Mouse (Mus musculus) naive thymus-derived CD4-positive, alpha-beta T cell, adult 2 months (primary cell): ENCODE measurements around the gene Tab1.

Experiments used
- DNase-seq: peaks from one replicate; pipeline ENCODE4 v3.0.0-alpha.2; 2011; ENCODE audit warnings: low read depth

Gene Tab1

GRCm38 (mm10) chr15:80132993-80133586, at the start of gene Tab1:
Gene Tab1 (plus strand): TSS chr15:80133127.
- peak; percentile 95 for DNase-seq

GRCm38 (mm10) chr15:80083276-80083731, 49.6 kb upstream of the Tab1 start:
- DNase-seq = peak; percentile 100

GRCm38 (mm10) chr15:80083740-80084139, 49.2 kb upstream of the Tab1 start:
- DNase-seq = no peak

- DNase-seq = no peak
Observed at GRCm38 (mm10) chr15:80087406-80088012, 45.4 kb upstream of the Tab1 start.

GRCm38 (mm10) chr15:80088637-80089036, 44.3 kb upstream of the Tab1 start:
- DNase-seq = peak; percentile 97

GRCm38 (mm10) chr15:80090155-80090554, 42.8 kb upstream of the Tab1 start:
- no peak for DNase-seq

- no peak for DNase-seq
Observed at GRCm38 (mm10) chr15:80090741-80091120, 42.2 kb upstream of the Tab1 start.

- peak; percentile 88 for DNase-seq
Observed at GRCm38 (mm10) chr15:80091121-80091955, 41.6 kb upstream of the Tab1 start, which contains the start of the genes Syngr1 and Rpl3. Gene Syngr1 (plus strand): TSS chr15:80091334. Gene Rpl3 (minus strand): TSS chr15:80091868.

GRCm38 (mm10) chr15:80092041-80092441, 40.9 kb upstream of the Tab1 start:
- no peak for DNase-seq

- no peak for DNase-seq
Observed at GRCm38 (mm10) chr15:80092599-80092998, 40.3 kb upstream of the Tab1 start.

- DNase-seq = no peak
Observed at GRCm38 (mm10) chr15:80094201-80094600, 38.7 kb upstream of the Tab1 start.

GRCm38 (mm10) chr15:80095596-80095995, 37.3 kb upstream of the Tab1 start:
- no peak for DNase-seq

- DNase-seq = no peak
Observed at GRCm38 (mm10) chr15:80096406-80096805, 36.5 kb upstream of the Tab1 start.

- DNase-seq = peak; percentile 57
Observed at GRCm38 (mm10) chr15:80096946-80097881, 35.7 kb upstream of the Tab1 start.

- no peak for DNase-seq
Observed at GRCm38 (mm10) chr15:80097999-80098461, 34.9 kb upstream of the Tab1 start.

- DNase-seq = no peak
Observed at GRCm38 (mm10) chr15:80098809-80099208, 34.1 kb upstream of the Tab1 start.

- no peak for DNase-seq
Observed at GRCm38 (mm10) chr15:80099477-80099876, 33.5 kb upstream of the Tab1 start.

- no peak for DNase-seq
Observed at GRCm38 (mm10) chr15:80100196-80100595, 32.7 kb upstream of the Tab1 start.

GRCm38 (mm10) chr15:80100871-80101270, 32.1 kb upstream of the Tab1 start:
- DNase-seq = no peak

- no peak for DNase-seq
Observed at GRCm38 (mm10) chr15:80101503-80101902, 31.4 kb upstream of the Tab1 start.

GRCm38 (mm10) chr15:80102495-80102894, 30.4 kb upstream of the Tab1 start:
- DNase-seq = no peak
